Mouse (Mus musculus) thymus, postnatal 4 days (tissue): ENCODE data around the gene Golim4.

Experiments used
- DNase-seq: peaks from one replicate; pipeline ENCODE4 v3.0.0; 2021

Gene Golim4

DNA sequence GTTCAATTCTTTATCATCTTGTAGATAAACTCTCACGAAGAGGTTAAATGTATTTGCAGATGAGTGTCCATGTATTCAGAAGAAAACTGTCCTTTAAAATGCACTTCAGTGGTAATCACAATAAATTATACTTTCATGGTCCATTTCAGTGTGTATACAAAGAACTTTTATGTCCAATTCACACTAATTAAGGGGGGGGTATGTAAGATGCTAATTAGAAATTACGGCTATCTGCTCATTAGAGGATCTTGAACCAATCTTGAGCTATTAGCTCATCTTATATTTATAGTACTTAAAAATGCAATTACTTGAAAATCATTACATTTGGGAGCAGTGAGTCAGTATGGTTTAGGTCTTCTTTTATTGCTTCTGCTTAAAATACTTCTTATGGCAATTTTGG, 31.6 kb downstream of the Golim4 start:
- no peak for DNase-seq

DNA sequence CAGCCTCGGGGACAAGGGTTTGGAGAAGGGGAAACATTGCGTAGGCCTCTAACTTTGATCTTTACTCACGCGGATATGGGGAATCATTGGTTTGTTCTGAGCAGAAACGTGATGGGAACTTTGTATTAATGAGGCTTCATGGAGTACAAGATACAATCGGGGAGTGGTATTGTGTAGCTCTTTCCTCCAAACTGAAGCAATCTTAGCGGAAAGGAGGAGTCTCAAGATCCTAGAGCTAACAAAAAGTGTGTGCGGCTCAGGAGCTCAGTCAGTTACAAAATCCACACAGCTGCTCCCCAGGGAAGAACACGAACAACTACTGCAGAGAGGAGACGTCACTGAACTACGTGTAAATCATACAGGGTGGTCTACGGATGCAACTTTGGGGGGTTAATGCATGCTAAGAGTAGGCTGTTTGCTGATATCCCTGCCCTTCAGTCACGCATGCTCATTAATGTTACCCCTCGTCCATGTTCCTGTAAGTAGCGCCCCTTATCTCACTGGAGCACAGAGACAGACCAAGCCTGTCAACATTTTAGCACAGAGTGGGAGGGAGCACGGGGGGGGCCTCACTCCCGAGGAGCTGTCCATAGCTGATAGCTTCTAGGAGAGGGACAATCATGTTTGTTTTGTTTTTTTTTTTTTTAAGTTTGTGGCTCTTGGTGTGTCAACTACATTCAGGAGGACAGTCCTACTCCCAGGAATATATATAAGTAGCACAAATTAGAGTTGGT, 38.8 kb downstream of the Golim4 start:
- no peak for DNase-seq

DNA sequence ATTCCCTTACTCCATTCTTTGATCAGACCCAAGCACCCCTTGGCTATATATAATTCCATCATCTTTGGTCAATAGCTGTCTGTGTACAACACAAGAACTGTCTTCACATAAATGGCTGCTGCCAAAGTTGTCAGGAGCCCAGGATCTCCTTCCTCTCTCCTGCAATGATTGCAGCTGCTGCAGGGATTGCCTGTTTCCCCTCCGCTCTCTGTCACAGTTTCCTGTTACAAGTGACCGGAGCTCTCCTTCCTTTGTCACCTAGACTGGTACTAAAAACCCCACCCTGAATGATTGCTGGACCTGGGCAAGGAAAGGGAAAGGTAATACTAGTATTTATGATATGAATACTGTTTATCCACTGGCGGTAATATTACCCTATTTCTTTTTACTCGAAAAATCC, 44.0 kb downstream of the Golim4 start:
- DNase-seq, result no peak

DNA sequence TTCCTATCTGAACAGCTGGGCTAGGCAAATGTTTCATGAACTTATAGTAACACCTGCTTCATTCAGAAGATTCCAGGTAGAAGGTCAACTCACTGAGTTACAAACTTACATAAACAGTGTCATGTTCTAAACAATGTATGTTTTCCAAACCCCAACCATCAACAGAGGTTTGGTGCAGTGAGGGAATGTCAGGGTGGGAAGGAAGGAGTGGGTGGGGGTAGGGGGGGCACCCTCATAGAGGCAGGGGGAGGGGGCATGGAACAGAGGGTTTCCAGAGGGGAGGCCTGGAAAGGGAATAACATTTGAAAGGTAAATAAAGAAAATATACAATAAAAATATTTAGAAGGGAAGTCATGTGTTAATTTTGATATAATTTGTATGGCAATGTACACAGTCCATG, 46.0 kb downstream of the Golim4 start:
- DNase-seq, result no peak

DNA sequence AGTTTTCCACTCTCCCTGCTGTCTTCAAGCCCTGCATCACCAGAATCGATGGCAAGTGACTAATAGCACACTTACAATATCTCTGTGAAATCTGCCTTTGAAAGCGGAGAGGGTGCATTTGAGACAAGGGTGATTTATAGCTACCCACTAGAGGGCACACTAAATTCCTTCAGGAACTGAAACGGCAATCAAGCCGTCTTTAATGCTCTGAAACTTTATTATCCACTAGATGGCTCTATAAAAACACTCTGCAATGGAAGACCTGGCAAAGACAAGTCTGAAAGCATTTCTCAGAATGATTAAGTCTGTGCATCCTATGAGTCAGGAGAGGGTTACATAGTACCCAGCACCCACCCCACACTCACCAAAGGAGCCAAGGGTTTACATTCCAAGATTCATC, 46.5 kb downstream of the Golim4 start:
- DNase-seq, result no peak

DNA sequence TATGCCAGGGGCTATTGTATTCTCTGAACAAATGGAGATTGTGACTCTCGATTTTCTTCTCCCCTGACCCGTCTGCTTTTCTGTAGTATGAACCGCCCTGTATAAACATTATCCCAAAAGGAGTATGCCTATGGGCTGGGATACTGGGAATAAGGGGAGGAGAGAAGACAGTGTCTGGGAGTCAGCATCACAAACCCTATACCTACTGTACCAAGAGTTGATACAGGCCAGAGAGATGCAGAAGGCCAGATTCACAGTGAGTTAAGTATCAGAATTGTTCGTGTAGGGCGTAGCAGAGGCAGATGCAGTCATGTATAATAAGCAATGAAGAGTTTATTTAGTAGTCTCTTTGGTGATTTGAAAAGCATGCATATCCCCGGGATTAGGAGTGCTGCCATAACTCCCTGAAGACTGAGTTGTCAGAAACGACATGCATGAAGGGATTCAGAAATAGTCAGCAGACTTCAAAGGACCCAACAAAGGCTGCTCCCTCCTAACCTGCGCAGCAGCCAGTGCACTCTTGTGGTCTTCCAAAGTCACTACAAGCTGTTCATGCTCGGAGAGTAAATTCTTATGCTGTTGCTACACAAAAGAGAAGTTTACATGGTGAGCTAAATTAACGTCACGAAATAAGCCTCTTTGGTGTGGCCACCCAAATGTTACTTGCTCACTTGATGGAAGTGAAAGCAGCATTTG, 54.7 kb downstream of the Golim4 start:
- no peak for DNase-seq

DNA sequence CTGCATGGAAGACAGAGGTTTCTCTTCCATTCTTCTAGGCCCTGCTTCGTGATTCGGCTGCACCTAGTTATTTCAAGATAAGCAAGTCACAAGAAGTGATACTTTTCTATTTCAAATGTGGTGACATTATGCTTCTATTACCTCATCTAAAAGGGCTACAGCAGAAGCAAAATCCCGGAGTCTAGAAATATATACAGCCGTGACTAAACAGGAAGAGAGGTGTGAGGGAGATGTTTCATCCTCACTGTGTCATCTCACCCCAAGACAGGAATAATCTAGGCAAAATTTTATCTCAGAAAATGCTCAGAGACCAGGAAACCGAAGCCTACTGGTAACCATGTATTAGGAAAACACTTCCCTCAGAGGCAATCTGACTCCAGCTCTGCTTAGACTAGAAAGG, 61.7 kb downstream of the Golim4 start:
- DNase-seq, result no peak

DNA sequence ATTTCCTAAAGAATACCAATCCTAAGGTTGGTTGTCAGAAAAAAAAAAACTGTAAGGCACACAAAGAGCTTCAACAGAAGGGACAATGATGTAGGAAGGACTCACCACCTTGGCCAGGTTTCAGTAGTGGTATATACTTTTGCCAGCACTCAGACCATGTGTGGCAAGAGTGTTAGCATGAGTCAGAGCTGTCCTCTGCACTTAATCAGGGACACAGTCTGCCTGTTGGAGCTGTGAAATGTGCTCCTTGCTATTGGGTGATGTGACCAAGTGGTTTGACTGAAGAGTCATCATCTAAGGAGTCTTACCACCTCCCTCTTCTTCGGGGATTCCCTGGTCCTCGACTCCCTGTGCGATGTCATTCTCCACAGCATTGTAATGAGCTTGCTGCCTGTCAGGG, 65.2 kb downstream of the Golim4 start:
- DNase-seq, result no peak

DNA sequence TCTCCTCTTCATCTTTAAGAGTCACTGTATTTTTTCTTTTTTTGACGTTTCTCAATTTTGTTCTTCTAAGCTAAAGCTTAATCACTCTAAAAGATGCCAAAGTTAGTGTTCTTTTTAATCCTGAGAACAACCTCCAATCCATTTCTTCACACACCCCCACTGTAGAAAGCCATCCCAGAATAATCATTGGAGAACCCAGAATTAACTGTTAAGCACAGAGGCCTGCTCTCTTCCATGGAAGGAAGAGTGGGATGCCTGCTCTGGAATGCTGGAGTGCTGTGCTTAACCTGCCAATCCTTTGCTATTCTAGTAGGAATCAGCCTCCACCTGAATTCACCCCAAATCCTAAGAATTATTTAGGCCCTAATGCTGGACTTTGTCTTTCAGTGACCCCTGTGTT, 67.4 kb downstream of the Golim4 start:
- no peak for DNase-seq

DNA sequence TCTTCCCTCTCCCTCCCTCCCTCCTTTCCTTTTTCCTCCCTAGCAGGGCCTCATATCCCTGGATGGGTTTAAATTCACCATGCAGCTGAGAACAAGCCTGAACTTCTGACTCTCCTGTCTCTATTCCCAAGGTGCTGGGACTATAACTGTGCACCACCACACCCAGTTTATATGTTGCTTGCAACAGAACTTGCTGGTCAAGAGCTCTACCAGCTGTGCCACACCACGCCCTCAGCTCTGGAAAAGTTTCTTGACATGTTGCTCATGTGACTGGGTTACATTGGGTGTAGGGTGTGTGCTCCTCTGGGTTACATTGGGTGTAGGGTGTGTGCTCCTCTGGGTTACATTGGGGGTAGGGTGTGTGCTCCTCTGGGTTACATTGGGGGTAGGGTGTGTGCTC, 75.2 kb downstream of the Golim4 start:
- no peak for DNase-seq

DNA sequence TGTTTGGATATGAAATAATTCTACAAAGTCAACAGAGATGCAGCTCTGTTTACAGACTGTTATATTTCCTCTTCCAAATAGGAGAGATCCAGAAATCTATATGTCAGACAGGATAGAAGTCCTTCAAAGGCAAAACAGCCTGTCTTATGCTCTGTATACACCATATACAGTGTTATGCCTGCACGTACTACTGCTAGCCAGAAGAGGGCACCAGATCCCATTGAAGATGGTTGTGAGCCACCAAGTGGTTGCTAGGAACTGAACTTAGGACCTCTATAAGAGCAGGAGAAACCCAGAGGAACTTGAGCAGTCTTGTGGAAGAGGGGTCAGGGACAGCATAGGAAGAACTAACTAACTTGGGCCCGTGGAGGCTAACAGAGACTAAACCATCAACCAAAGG, 77.5 kb downstream of the Golim4 start:
- peak; percentile 15 for DNase-seq

DNA sequence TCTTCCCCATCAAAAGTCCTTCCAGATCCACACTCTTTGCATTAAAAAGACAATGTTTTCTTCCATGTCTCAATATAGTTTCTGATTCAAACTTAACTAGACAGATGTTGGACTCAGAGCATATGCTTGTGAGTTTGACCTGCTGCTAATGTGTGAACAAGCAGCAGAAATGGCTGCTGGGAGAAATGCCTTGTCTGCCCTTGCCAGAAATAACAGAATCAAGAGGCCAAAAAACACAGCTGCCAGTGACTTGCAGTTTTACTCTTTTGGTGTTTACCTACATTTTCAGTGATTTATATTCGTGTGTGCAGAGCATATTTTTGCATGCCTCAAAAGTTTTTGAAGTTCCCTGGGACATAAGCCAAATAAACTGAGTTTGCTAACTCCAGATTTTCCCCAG, 87.9 kb downstream of the Golim4 start:
- no peak for DNase-seq

DNA sequence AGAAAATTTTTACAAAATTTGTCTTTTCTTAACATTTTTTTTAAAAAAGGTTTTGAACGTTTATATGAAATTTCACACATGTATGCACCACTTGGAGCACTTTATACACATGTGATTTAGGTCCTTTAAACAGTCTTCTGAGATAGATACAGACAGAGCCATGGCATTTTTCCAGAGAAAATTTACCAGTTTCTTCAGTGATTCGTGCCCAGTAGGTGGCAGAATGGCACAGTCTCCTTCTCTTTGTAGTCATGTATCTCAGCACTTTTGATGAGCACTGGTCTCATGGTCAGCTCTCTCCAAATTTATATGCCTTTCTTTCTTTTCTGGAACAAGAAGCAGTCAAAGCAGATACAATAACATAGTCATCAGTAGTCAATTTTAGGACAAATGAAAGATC, 92.5 kb downstream of the Golim4 start:
- DNase-seq, result peak; percentile 23

DNA sequence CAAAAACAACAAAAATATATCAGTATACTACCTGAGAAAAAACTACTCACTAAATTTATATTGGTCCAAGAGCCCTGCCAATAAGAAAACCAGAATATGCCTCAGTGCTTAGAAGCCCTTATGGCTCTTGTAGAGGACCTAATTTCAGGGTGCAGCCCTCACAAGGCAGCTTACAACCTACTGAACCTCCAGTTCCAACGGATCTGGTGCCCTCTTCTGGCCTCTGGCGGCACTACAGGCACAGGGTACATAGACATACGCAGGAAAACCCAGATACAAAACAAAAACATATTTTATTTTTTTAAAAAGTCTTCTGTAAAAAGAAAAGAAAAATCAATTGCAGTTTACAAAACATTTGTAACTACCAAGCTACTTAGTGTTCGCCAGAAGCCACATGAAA, 95.1 kb downstream of the Golim4 start:
- peak; percentile 89 for DNase-seq

DNA sequence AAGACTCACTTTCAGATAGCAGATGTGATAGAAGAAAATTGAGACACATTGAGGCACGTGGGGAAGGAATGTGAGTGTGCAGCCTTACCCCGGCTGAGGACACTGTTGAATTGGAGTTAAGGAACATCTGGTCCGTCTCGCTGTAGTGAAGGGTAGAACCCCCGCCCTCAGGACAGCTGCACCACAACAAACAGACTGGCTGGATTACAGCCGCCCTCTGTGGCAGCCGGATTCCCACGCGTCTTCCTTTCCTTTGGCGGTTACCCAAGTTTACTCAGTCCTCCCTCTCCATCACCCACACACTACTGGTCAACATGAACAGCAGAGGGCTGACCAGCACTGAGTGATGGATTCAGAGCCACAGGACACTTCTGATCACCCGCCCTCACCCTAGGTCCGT, 96.0 kb downstream of the Golim4 start:
- DNase-seq, result no peak

DNA sequence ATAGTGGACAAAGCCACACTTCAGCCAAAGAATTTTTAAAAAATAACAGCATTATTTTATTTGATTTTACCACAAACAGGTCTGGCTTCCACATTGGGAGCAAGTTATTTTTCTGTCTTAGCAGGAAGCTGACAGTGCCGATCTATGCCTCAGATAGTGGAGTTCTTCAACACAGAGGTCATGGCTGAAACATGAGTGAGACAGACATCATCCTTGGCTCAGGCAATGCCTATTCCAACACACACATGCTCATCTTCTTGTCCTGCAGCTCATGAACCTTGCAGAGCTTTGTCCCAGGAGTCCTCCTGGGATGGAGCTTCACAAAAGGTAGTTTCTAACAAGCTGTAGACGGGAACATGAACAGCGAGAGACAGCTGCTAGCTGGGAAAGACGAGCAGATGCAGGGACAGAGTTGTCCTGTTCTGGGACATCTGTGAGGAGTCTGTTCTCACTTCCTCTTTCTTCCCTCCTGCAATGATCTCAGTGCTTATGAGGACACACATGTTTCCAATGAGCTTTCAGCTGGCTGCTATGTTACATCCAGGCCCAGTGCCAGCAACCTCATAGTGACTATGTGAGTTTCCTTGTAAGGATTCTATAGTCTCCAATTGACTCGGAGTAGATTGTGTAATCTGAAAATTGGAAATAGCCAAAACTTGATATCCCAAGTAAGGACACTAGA, 121.3 kb downstream of the Golim4 start:
- no peak for DNase-seq

DNA sequence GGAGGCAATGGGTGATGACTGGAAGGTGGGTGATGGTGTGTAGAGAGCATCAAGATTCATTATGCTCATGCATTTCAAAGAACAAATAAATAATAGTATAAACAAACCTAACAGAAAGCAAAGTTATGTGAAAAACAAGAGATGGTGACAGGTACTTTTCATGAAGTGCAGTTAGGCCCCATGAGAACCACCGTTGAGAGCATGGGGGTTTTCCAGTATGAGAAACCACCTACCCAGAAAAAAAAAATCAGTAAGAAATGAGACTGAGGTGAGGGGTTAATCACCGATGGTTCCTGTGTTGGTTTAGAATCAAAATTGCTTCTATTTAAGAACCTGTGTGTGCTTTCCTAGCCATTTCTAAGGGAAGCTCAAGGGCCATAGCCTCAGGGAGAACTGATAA, 121.9 kb downstream of the Golim4 start:
- no peak for DNase-seq
